8 mouse cellular contexts compared by ENCODE assay signal in the genomic region with DNA sequence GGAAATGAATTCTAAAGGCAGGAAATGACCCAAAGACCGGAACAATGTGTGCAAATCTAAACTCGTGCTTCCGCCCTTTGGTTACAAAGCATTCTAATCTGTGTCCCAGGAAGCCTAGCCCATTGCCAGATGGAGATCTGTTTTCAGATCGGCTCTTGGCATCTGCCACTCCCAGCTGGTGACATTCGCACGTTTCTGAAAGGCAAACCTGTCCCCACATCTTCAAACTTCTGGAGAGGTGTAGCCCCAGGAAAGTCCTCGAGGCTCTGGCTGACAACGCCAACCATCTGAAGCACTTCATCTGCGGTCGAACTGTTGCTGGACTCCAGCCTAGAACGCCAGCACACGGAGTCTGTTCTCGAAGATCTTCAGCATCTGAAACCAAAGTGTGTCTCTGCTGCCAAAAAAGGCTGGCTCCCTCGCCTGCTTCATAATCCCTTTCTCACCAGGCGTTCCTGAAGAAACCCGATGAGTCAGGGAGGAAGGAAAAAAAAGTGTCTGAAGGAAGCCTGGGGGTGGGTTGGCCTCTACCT.
DNase-seq lines count a peak whose midpoint lies in the region; ATAC-seq and TF ChIP-seq lines count a peak whose summit lies in the region.

No protein-coding gene starts in this region.

- ATAC-seq in common myeloid progenitor, adult 5-6 weeks (replicated peaks; ENCODE audit: low read depth, poor library complexity, severe bottlenecking): peak; percentile 50
- peak; percentile 54 for ATAC-seq in granulocyte monocyte progenitor cell, adult 5-6 weeks (replicated peaks; ENCODE audit: poor library complexity, severe bottlenecking)
- no peak for ATAC-seq in kidney, embryonic 16.5 days (ENCODE audit: low FRiP score, low TSS enrichment)
- peak; percentile 73 for ATAC-seq in limb, embryonic 14.5 days (ENCODE audit: low FRiP score, low read depth)
- ATAC-seq in neural tube, embryonic 15.5 days (ENCODE audit: low FRiP score): no peak

- no peaks in the 10 kb centered on the region for H3K27me3 ChIP-seq in spleen, adult 2 months (ENCODE audit: control insufficient read depth, insufficient read depth, low read length)
- H3K27me3 ChIP-seq in kidney, embryonic 16.5 days (ENCODE audit: insufficient read depth, low read length): no peaks in the 10 kb centered on the region
- no peaks in the 10 kb centered on the region for H3K27me3 ChIP-seq in limb, embryonic 14.5 days (ENCODE audit: control insufficient read depth, insufficient read depth, low read length)
- no peaks in the 10 kb centered on the region for H3K27me3 ChIP-seq in neural tube, embryonic 15.5 days (replicated peaks)

- peak overlapping the region; percentile 3 for H3K4me2 ChIP-seq in kidney, embryonic 16.5 days (replicated peaks; ENCODE audit: low read depth, low read length)
- H3K4me2 ChIP-seq in limb, embryonic 14.5 days (replicated peaks; ENCODE audit: low read depth, low read length, severe bottlenecking): peak overlapping the region; percentile 43
- H3K4me2 ChIP-seq in neural tube, embryonic 15.5 days: peak overlapping the region; percentile 23; the same call in 1 of the 2 replicates

- no peak for TF ChIP-seq CTCF in spleen, adult 2 months (IDR thresholded peaks at IDR 0.05; ENCODE audit: extremely low read depth, insufficient read depth, insufficient read length, insufficient replicate concordance)

- no peaks in the 10 kb centered on the region for H3K9me3 ChIP-seq in kidney, embryonic 16.5 days (ENCODE audit: low read length)
- no peaks in the 10 kb centered on the region for H3K9me3 ChIP-seq in limb, embryonic 14.5 days (ENCODE audit: control insufficient read depth, low read length)
- H3K9me3 ChIP-seq in neural tube, embryonic 15.5 days (replicated peaks): no peaks in the 10 kb centered on the region

- peak overlapping the region; percentile 48; the same call in 1 of the 2 replicates for H3K27ac ChIP-seq in spleen, adult 2 months (ENCODE audit: insufficient read depth, low read length)
- H3K27ac ChIP-seq in kidney, embryonic 16.5 days (ENCODE audit: low read length): peak overlapping the region; percentile 79
- peak overlapping the region; percentile 80 for H3K27ac ChIP-seq in limb, embryonic 14.5 days (replicated peaks; ENCODE audit: low read depth, low read length)
- H3K27ac ChIP-seq in neural tube, embryonic 15.5 days (replicated peaks): peak overlapping the region; percentile 54

- WGBS in spleen, adult 2 months: 10% methylated on average over 16 of the region's 16 CpGs
- 46% methylated on average over 16 of the region's 16 CpGs for WGBS in kidney, embryonic 16.5 days
- WGBS in limb, embryonic 14.5 days: 12% methylated on average over 16 of the region's 16 CpGs
- 50% methylated on average over 16 of the region's 16 CpGs for WGBS in neural tube, embryonic 15.5 days

- H3K36me3 ChIP-seq in spleen, adult 2 months (ENCODE audit: control insufficient read depth, insufficient read depth, low read length): no peaks in the 10 kb centered on the region
- no peaks in the 10 kb centered on the region for H3K36me3 ChIP-seq in kidney, embryonic 16.5 days (ENCODE audit: insufficient read depth, low read length)
- no peaks in the 10 kb centered on the region for H3K36me3 ChIP-seq in limb, embryonic 14.5 days (ENCODE audit: control insufficient read depth, insufficient read depth, low read length)
- H3K36me3 ChIP-seq in neural tube, embryonic 15.5 days: no peaks in the 10 kb centered on the region

- H3K4me3 ChIP-seq in spleen, adult 2 months (ENCODE audit: extremely low read depth, insufficient read depth, insufficient read length): no peak overlapping the region
- no peak overlapping the region for H3K4me3 ChIP-seq in kidney, embryonic 16.5 days (ENCODE audit: low read length)
- H3K4me3 ChIP-seq in limb, embryonic 14.5 days (replicated peaks; ENCODE audit: low read length): peak overlapping the region; percentile 5; the same call in 1 of the 2 replicates
- no peak overlapping the region for H3K4me3 ChIP-seq in neural tube, embryonic 15.5 days (replicated peaks)

- DNase-seq in spleen, adult 2 months (ENCODE audit: low read depth in 1 of 2, low spot score in 2 of 2): no peak
- DNase-seq in spleen, postnatal 4 days (ENCODE audit: low spot score in 2 of 2): no peak
- DNase-seq in limb, embryonic 14.5 days (ENCODE audit: low spot score): peak; percentile 89
- peak; percentile 70 to 74 for DNase-seq in urinary bladder, postnatal 4 days (ENCODE audit: low spot score in 2 of 2)

- peaks cover 2% of the 10 kb centered on the region; the same call in 1 of the 2 replicates for H3K4me1 ChIP-seq in spleen, adult 2 months (ENCODE audit: control insufficient read depth, insufficient read depth, insufficient read length)
- H3K4me1 ChIP-seq in kidney, embryonic 16.5 days (ENCODE audit: insufficient read depth, low read length): peaks cover 29% of the 10 kb centered on the region
- H3K4me1 ChIP-seq in limb, embryonic 14.5 days (ENCODE audit: control insufficient read depth, insufficient read depth, low read length): peaks cover 27% of the 10 kb centered on the region
- peaks cover 15% of the 10 kb centered on the region for H3K4me1 ChIP-seq in neural tube, embryonic 15.5 days

- TF ChIP-seq POLR2A in spleen, adult 2 months (IDR thresholded peaks at IDR 0.05; ENCODE audit: low read depth, low read length): no peak
- no peak for TF ChIP-seq POLR2A in limb, embryonic 14.5 days (IDR thresholded peaks at IDR 0.05; ENCODE audit: borderline replicate concordance, extremely low read depth, insufficient read depth, insufficient read length)

- H3K9ac ChIP-seq in kidney, embryonic 16.5 days (replicated peaks; ENCODE audit: low read length): peak overlapping the region; percentile 35; the same call in 1 of the 2 replicates
- 0 out of 2 replicates have a peak overlapping the region, but pooled peaks have one; percentile 36 for H3K9ac ChIP-seq in limb, embryonic 14.5 days (ENCODE audit: low read depth, low read length, severe bottlenecking)
- H3K9ac ChIP-seq in neural tube, embryonic 15.5 days (replicated peaks): no peak overlapping the region

Comparison
In these comparisons a context has a peak if more than half of its experiments do, and no peak if none do; other contexts are left out.
1. DNase-seq: peak in limb, embryonic 14.5 days (single experiment) and urinary bladder, postnatal 4 days (2 of 2); none in spleen, adult 2 months (0 of 2) and spleen, postnatal 4 days (0 of 2).
2. ATAC-seq: peak in common myeloid progenitor, adult 5-6 weeks (single experiment), granulocyte monocyte progenitor cell, adult 5-6 weeks (single experiment) and limb, embryonic 14.5 days (single experiment); none in kidney, embryonic 16.5 days (single experiment) and neural tube, embryonic 15.5 days (single experiment).
3. Peak in every context shown above with its lines, with median percentiles within 50 percentile points of each other: H3K27ac ChIP-seq and H3K4me2 ChIP-seq.